Mouse (Mus musculus) testis, adult 2 months (tissue): Measurements from ENCODE around the gene Olfr1437.

Experiments used
- CTCF ChIP-seq: fragments of 200-500 bp; IDR thresholded peaks from 2 replicates; pipeline ENCODE4 v1.5.1; 2012; ENCODE audit warnings: low read depth, mild to moderate bottlenecking, inconsistent platforms, low read length, moderate library complexity; ENCODE audit not compliant: control insufficient read depth, insufficient read depth, insufficient replicate concordance
- POLR2A ChIP-seq: fragments of 200-500 bp; IDR thresholded peaks from 2 replicates; pipeline ENCODE4 v1.6.1; 2012; ENCODE audit warnings: low read depth, mild to moderate bottlenecking, inconsistent platforms, low read length, moderate library complexity; ENCODE audit not compliant: control insufficient read depth

- no peak for TF ChIP-seq CTCF
- TF ChIP-seq POLR2A: no peak
Observed at GRCm38 (mm10) chr19:12335810-12336209, 10.9 kb upstream of the Olfr1437 start, which contains the start of gene Olfr1438-ps1.
